In the genomic region with DNA sequence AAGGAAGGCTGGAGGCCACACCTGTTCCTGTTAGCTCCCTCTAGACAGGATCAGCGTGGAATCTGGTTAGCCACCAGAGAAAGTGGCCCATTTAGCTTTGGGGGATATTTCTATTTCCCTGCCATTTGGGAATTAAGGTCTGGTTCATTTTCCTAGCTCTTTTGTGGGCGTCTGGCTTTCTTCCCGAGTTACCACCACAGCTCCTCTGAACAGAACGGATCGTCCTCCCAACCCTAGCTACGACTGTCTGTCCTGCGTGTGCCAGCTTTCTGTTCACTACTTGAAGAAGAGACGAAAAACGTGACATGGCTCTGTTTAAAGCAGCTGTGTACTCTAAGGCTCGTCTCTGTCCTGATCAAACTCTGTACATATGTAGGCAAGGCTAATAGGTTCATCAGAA, we compare ENCODE assay signal across 25 mouse cellular contexts. TPM values are rescaled to one million over a fixed set of nuclear protein-coding genes. Genes with fewer than 3 reads are reported as not detected.
DNase-seq lines count a peak whose midpoint lies in the region; ATAC-seq and TF ChIP-seq lines count a peak whose summit lies in the region.
"Had no signal": no experiment of that assay in that cellular context is flagged by ENCODE, and none has a peak within 500 bp of the region (broad histone marks: within the 10 kb centered on the region; RNA-seq: fewer than 3 reads in every experiment).

No protein-coding gene starts in this region.

- no peak for TF ChIP-seq POLR2A in ES-Bruce4 (IDR thresholded peaks at IDR 0.05; ENCODE audit: insufficient read depth, low read length)

- 0 out of 2 replicates have a peak overlapping the region, but pooled peaks have one; percentile 10 for H3K9ac ChIP-seq in ES-Bruce4 (ENCODE audit: low read depth, poor library complexity, severe bottlenecking)
- no peak overlapping the region for H3K9ac ChIP-seq in liver, embryonic 15.5 days
- H3K9ac ChIP-seq: limb, embryonic 12.5 days had no signal

- peaks cover 7% of the 10 kb centered on the region for H3K4me1 ChIP-seq in ES-Bruce4 (ENCODE audit: control insufficient read depth, insufficient read depth, low read length)
- H3K4me1 ChIP-seq in liver, embryonic 15.5 days (replicated peaks): peaks cover 78% of the 10 kb centered on the region

- H3K9me3 ChIP-seq in ES-Bruce4 (replicated peaks; ENCODE audit: control insufficient read depth, insufficient read depth, low read length, poor library complexity, severe bottlenecking): no peaks in the 10 kb centered on the region
- no peaks in the 10 kb centered on the region for H3K9me3 ChIP-seq in liver, embryonic 15.5 days (replicated peaks)
- H3K9me3 ChIP-seq: heart, embryonic 10.5 days; limb, embryonic 12.5 days; megakaryocyte, embryonic 14.5 days had no signal

- TF ChIP-seq CTCF in ES-Bruce4 (IDR thresholded peaks at IDR 0.05; ENCODE audit: low read depth, low read length): no peak

- intact Hi-C loops in left cerebral cortex, postnatal 10 days (cut with DNase I): no loop called here

- peaks cover 9% of the 10 kb centered on the region for H3K36me3 ChIP-seq in ES-Bruce4 (ENCODE audit: control insufficient read depth, insufficient read depth, low read length, poor library complexity, severe bottlenecking)
- H3K36me3 ChIP-seq in liver, embryonic 15.5 days (replicated peaks): peaks cover 37% of the 10 kb centered on the region

- WGBS in liver, embryonic 15.5 days (ENCODE audit: insufficient replicate concordance): 88% methylated on average over 10 of the region's 10 CpGs

- no peak for TF ChIP-seq EP300 in ES-Bruce4 (IDR thresholded peaks at IDR 0.05; ENCODE audit: insufficient read depth, low read depth, low read length)

- H3K27me3 ChIP-seq in ES-Bruce4 (ENCODE audit: control insufficient read depth, insufficient read depth, low read length, poor library complexity, severe bottlenecking): no peaks in the 10 kb centered on the region
- no peaks in the 10 kb centered on the region for H3K27me3 ChIP-seq in liver, embryonic 15.5 days
- H3K27me3 ChIP-seq: limb, embryonic 12.5 days; megakaryocyte, embryonic 14.5 days had no signal

- ATAC-seq in liver, embryonic 15.5 days (ENCODE audit: insufficient read depth): no peak
- ATAC-seq: forebrain, embryonic 16.5 days had no signal

- peak; percentile 48 to 65 for DNase-seq in left cerebral cortex, adult 18-20 months (ENCODE audit: low spot score in 2 of 2)
- no peak for DNase-seq in left cerebral cortex, postnatal 10 days (ENCODE audit: extremely low spot score in 1 of 2, low spot score in 2 of 2)
- DNase-seq in brain, adult 2 months (ENCODE audit: low read depth, low spot score): peak; percentile 75
- no peak for DNase-seq in adrenal gland, postnatal 4 days (ENCODE audit: low spot score in 2 of 2)
- no peak for DNase-seq in kidney, adult 9 months
- DNase-seq: adrenal gland, adult 2 months; cerebellum, postnatal 10 days; embryo, embryonic 11 days; gastrocnemius, adult 2 months; heart, postnatal 10 days; kidney, adult 2 months; kidney, postnatal 14 days; lung, adult 2 months; thymus, adult 2 months had no signal

- no peak overlapping the region for H3K4me3 ChIP-seq in ES-Bruce4 (ENCODE audit: low read depth, low read length)
- no peak overlapping the region for H3K4me3 ChIP-seq in liver, embryonic 15.5 days (replicated peaks)
- H3K4me3 ChIP-seq: gastrocnemius, adult 2 months; heart, embryonic 10.5 days; limb, embryonic 12.5 days; megakaryocyte, embryonic 14.5 days had no signal

- no peak overlapping the region for H3K4me2 ChIP-seq in liver, embryonic 15.5 days
- H3K4me2 ChIP-seq: limb, embryonic 12.5 days had no signal

- no peak overlapping the region; the same call in 1 of the 2 replicates for H3K27ac ChIP-seq in ES-Bruce4 (ENCODE audit: insufficient read depth, low read length)
- H3K27ac ChIP-seq in liver, embryonic 15.5 days (replicated peaks): peak overlapping the region; percentile 92; the same call in 1 of the 2 replicates
- H3K27ac ChIP-seq: heart, embryonic 10.5 days; limb, embryonic 12.5 days had no signal

RNA-seq across cellular contexts. Expression of a gene that starts 5.7 kb away (rescaled TPM):
- total RNA-seq in left cerebral cortex, adult 18-20 months (2021): 10 to 100 TPM; 16.4 to 17.8 TPM
- 10 to 100 TPM; 15.5 to 15.9 TPM for total RNA-seq in left cerebral cortex, postnatal 10 days (2021)
- 54.9 and 58.3 TPM in 2 replicates for polyA plus RNA-seq in ES-Bruce4 (2011; ENCODE audit: insufficient read depth, insufficient read length, low read depth, missing spikeins)
- polyA plus RNA-seq in liver, embryonic 15.5 days (2015; fragmentation: Nextera tagmentation; extraction: Ambion mirVana): 39.8 and 41.9 TPM in 2 replicates
- total RNA-seq in adrenal gland, postnatal 4 days (2021): 10 to 100 TPM; 18.5 to 22.7 TPM

RNA-seq across cellular contexts. Expression of a gene that starts 24.0 kb away (rescaled TPM):
- total RNA-seq in left cerebral cortex, adult 18-20 months (2021): not detected
- not detected for total RNA-seq in left cerebral cortex, postnatal 10 days (2021)
- not detected in 2 replicates for polyA plus RNA-seq in ES-Bruce4 (2011; ENCODE audit: insufficient read depth, insufficient read length, low read depth, missing spikeins)
- not detected in 2 replicates for polyA plus RNA-seq in liver, embryonic 15.5 days (2015; fragmentation: Nextera tagmentation; extraction: Ambion mirVana)
- not detected for total RNA-seq in adrenal gland, postnatal 4 days (2021)
- total RNA-seq: adrenal gland, adult 2 months; gastrocnemius, adult 2 months; heart, postnatal 10 days; left cerebral cortex, adult 8-10 months; midbrain, postnatal 0 days had no signal
- polyA plus RNA-seq: adrenal gland, adult 2 months; C2C12; embryonic facial prominence, embryonic 14.5 days; forebrain, embryonic 16.5 days; heart, embryonic 10.5 days; hindbrain, embryonic 11.5 days; kidney, adult 2 months; limb, embryonic 12.5 days; lung, adult 2 months; midbrain, postnatal 0 days; thymus, adult 2 months had no signal

RNA-seq across cellular contexts. Expression of a gene that starts 40.2 kb away (rescaled TPM):
- total RNA-seq in left cerebral cortex, adult 18-20 months (2021): under 1 TPM in 1 of 2 experiments, not detected in 1; 0.16 TPM
- under 1 TPM; 0.19 to 0.20 TPM for total RNA-seq in left cerebral cortex, postnatal 10 days (2021)
- polyA plus RNA-seq in ES-Bruce4 (2011; ENCODE audit: insufficient read depth, insufficient read length, low read depth, missing spikeins): 0.40 and 1.1 TPM in 2 replicates
- polyA plus RNA-seq in liver, embryonic 15.5 days (2015; fragmentation: Nextera tagmentation; extraction: Ambion mirVana): not detected in 2 replicates
- total RNA-seq in adrenal gland, postnatal 4 days (2021): not detected
- total RNA-seq: adrenal gland, adult 2 months; gastrocnemius, adult 2 months; heart, postnatal 10 days; midbrain, postnatal 0 days had no signal
- polyA plus RNA-seq: adrenal gland, adult 2 months; C2C12; kidney, adult 2 months; limb, embryonic 12.5 days; lung, adult 2 months; midbrain, postnatal 0 days had no signal

RNA-seq across cellular contexts. Expression of a gene that starts 42.1 kb away (rescaled TPM):
- total RNA-seq in left cerebral cortex, adult 18-20 months (2021): under 1 TPM in 1 of 2 experiments, not detected in 1; 0.09 TPM
- total RNA-seq in left cerebral cortex, postnatal 10 days (2021): not detected
- polyA plus RNA-seq in ES-Bruce4 (2011; ENCODE audit: insufficient read depth, insufficient read length, low read depth, missing spikeins): 0.37 TPM in 1 of 2 replicates, not detected in the other
- 0.02 TPM in 1 of 2 replicates, not detected in the other for polyA plus RNA-seq in liver, embryonic 15.5 days (2015; fragmentation: Nextera tagmentation; extraction: Ambion mirVana)
- not detected for total RNA-seq in adrenal gland, postnatal 4 days (2021)
- total RNA-seq: adrenal gland, adult 2 months; gastrocnemius, adult 2 months; heart, postnatal 10 days had no signal
- polyA plus RNA-seq: adrenal gland, adult 2 months; C2C12; forebrain, embryonic 16.5 days; heart, embryonic 10.5 days; hindbrain, embryonic 11.5 days; limb, embryonic 12.5 days; lung, adult 2 months; midbrain, postnatal 0 days had no signal

Comparison
In these comparisons a context has a peak if more than half of its experiments do, and no peak if none do; other contexts are left out.
1. DNase-seq: peak in left cerebral cortex, adult 18-20 months (2 of 2) and brain, adult 2 months (single experiment); none in left cerebral cortex, postnatal 10 days (0 of 2), adrenal gland, postnatal 4 days (0 of 2) and kidney, adult 9 months (single experiment).